Mouse (Mus musculus): ENCODE results near the gene Cercam.
"Not testable (repeated sequence)": the region's sequence is repeated elsewhere in the genome, so short reads cannot be mapped to it uniquely, and the experiment has no call there.

Cercam gene

GRCm38 (mm10) chr2:29891773-29892172 is 22.8 kb downstream of the Cercam start:
- CTCF ChIA-PET: interaction anchor here (0.5 kb wide), 1 partner anchor 22 kb away, joined by 4 read pairs; no protein-coding TSS in a partner anchor

DNA sequence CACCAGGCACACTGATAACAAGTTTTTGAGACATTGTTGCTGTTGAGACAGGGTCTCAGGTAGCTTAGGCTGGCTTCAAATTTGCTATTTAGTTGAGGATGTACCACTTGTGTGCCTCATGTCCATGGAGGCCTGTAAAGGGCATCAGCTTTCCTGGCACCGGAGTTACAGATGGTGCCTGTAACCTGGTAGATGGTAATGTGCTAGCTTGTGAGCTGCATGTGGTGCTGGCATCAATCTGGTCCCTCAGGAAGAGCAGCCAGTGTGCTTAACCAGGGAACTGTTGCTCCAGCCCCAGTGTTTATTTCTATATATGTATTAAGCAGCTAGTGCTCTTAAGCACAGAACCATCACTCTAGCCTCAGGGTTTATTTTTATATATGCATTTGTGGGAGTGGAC is 27.1 kb downstream of the Cercam start:
- CTCF ChIA-PET: no interaction called here

- CTCF ChIA-PET: no interaction called here
Measured at GRCm38 (mm10) chr2:29897366-29897765, 28.4 kb downstream of the Cercam start.

DNA sequence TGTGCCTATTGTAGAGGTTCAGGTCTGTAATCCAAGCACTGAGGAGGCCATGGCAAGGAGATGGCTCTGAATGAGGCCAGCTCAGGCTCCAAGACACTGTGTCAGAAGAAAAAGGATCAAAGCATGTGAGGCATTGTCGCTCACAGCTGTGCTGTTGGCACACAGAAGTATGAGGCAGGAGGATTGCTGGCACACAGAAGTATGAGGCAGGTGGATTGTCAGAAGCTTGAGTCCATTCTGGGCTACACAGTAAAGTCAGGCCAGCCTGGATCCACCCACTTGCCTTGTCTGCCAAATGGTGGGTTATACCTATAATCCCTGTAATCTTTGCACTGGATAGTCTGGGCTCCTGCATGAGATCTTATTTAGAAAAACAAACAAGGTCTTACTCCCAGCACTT is 29.1 kb downstream of the Cercam start:
- CTCF ChIA-PET: no interaction called here

- CTCF ChIA-PET: no interaction called here
Measured at GRCm38 (mm10) chr2:29902194-29902593, 33.2 kb downstream of the Cercam start.

DNA sequence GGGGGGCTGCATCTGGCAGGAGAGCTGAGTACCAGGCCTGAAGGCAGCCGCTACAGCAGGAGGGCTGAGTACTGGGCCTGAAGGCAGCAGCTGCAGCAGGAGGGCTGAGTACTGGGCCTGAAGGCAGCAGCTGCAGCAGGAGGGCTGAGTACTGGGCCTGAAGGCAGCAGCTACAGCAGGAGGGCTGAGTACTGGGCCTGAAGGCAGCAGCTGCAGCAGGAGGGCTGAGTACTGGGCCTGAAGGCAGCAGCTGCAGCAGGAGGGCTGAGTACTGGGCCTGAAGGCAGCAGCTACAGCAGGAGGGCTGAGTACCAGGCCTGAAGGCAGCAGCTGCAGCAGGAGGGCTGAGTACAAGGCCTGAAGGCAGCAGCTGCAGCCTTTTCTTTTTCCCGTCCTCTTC is 39.2 kb downstream of the Cercam start:
- CTCF ChIA-PET: not testable (repeated sequence)

DNA sequence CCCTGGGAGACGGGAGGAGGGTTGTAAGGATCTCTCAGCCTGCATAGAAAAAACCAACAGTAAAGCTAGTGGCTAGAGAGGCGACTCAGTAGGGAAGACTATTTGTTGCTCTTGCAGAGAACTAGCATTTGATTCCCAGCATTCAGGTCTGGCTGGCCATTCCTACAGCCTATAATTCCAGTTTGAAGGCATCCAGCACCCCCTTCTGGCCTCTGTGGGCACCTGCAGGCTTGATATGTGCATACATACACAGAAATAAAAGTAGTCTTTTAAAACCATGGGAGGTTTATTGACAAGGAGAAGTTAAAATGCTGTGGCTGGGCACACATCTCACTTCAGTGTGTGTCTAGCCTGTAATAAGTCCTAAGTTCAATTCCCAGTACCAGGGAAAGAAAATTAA is 41.1 kb downstream of the Cercam start:
- CTCF ChIA-PET: interaction anchor here (0.6 kb wide), 2 partner anchors 94 to 760 kb away, joined by 3 to 8 read pairs; no protein-coding TSS in a partner anchor

DNA sequence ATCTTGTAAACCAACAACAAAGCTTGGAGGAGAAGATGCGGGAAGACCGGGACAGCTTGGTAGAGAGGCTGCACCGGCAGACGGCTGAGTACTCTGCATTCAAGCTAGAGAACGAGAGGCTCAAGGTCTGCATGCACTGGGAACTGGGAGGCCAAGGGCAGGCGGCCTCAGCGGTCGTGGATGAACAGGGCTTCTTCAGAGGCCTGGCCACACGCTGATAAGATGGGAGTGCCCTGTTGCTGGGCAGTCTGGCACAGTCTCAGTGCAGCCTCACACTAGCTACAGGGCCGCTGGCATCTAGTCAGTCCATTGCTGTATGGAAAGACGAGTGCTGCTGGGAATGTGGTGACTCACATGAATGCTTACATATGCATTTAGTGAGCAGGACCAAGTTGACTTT is 48.7 kb downstream of the Cercam start:
- CTCF ChIA-PET: interaction anchor here (1.2 kb wide), 1 partner anchor 44 kb away, joined by 3 read pairs; no protein-coding TSS in a partner anchor

- CTCF ChIA-PET: interaction anchor here (0.6 kb wide), 1 partner anchor 285 kb away, joined by 4 read pairs; no protein-coding TSS in a partner anchor
Measured at GRCm38 (mm10) chr2:29922011-29922410, 53.0 kb downstream of the Cercam start.

DNA sequence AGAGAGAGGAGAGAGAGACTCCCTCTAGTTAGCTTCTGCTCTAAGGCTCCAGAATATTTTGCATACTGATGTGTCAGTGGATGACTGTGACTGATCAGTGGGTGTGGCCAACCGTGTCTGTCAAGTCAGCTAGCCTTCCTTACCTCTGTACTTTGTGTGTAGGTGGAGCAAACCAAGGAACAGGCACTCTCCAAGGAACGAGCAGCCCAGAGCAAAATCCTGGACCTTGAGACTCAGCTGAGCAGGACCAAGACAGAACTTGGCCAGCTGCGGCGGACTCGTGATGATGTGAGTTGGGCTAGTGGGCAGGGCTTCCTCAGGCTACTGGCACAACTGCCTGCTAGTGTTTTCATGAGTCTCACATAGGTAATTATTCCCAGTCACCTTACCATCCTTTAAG is 57.6 kb downstream of the Cercam start:
- CTCF ChIA-PET: no interaction called here

- CTCF ChIA-PET: no interaction called here
Measured at GRCm38 (mm10) chr2:29930506-29930905, 61.5 kb downstream of the Cercam start.

DNA sequence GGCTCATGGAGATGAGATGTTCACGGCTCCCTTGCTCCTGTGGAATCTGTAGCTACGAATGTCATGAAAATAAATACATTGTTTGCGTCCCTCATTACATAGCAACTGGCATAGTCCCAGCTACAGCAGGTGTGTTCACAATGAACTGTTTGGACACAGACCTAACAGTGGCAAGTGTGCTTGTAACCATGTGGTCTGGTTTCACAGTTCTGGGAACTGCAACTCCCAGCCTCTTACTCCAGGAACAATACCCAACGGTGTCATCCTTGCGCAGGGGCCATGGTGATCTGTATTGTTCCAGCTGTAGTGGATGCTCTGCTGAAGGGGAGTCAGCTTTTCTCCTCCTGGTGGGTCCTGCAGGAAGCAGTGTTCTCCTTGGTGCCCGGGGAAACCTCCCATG is 62.2 kb downstream of the Cercam start:
- CTCF ChIA-PET: no interaction called here

Measured in spleen, embryonic (tissue).